Mouse (Mus musculus) cerebellum, postnatal 10 days (tissue): ENCODE measurements at regions not wholly inside any gene's neighbourhood (a gene's known extent, or its start where the extent isn't known, plus 50 kb on each side); places are given as distances from the start of the nearest gene placed in this dataset.
A peak's percentile ranks its signal among the peaks of the same experiment; 100 is the strongest.

Experiments used
- DNase-seq, 2 experiments: peaks; one replicate each; pipeline ENCODE4 v3.0.0; 2021; ENCODE audit warnings: mixed read lengths in 2 of 2

DNA sequence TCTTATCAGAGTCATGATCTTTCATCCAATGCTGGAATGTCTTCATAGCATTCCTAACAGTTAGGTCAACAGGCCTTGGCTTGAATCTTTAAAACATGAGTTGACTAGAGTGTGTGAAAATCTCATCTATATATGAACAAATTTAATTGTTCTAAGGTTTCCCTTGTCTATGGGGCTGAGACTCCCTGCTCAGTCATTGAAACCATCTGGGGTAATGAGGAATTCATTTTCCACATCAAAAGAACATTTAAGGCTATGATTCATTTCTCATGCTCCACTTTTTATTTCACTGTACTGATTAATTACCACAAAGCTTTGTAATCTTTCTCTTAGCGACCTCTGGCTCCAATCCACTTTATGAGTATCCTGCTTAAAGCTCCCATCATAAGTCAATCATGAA lies 94.7 kb upstream of the Sash1 start:
- DNase-seq = no peak

DNA sequence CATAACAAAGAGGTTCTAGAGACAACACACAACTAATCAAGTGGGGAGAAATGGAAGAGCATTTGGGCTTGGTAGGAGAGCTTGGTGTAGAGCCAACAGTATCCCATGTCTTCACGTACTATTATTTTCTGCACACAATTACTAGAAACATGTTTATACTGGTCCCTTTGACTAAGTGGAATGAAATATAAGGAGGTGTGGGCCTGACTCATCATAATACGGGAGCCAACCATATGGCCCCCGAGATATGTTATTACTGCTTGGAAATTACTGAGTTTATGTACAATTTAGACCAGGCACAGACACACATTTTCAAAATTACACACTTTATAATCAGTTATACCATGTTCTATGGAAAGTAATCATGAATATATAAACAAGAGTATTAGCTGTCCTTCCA lies 92.7 kb upstream of the Sash1 start:
- no peak for DNase-seq

DNA sequence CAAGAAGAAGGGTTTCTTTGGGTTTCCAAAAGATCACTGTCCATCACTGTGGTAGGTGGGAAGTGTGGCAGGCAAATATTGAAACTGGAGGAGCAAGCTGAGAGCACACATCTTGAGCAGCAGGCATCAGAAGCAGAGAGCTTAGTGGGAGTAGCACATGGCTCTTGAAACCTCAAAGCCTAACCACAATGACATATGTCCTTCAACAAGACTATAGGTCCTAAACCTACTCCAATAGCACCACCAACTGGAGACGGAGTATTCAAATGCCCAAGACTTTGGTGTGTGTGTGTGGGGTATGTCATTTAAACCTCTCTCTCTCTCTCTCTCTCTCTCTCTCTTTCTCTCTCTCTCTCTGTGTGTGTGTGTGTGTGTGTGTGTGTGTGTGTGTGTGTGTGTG lies 88.1 kb upstream of the Sash1 start:
- peak; percentile 23 to 30 for DNase-seq

DNA sequence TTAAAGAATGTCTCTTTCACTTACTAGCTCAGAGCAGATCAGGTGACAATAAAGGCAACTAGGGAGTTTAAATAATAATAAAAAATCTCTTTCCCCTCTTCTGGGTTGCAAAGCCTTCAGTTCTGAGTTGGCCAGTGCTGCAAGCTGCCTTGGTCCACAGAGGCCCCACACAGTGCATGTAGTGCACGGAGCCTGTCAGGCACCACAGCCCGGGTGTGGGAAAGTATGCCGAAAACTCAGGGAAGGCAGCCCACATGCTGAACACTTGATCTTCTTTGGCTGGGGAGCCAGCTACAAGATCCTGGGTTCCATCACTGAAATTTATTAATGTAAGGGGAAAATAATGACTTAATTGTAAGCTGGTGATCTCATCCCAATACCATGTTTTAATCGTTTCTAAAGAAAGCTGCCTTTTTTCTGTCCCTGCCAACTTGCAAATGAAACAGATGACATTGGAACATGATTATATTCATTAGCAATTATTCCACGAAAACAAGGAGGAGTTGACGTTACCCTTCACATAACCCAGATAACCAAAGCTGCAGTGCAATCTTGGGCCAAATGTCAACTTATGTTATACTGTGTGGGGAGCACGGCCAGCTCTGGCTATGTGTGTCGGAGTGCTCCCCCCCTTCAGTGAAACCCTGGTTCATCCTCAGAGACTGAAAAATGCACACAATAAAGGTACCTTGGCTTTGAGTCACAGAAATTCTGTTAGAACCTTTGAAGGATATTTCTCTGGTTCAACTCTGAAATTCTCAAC lies 87.1 kb upstream of the Sash1 start:
- DNase-seq = no peak

DNA sequence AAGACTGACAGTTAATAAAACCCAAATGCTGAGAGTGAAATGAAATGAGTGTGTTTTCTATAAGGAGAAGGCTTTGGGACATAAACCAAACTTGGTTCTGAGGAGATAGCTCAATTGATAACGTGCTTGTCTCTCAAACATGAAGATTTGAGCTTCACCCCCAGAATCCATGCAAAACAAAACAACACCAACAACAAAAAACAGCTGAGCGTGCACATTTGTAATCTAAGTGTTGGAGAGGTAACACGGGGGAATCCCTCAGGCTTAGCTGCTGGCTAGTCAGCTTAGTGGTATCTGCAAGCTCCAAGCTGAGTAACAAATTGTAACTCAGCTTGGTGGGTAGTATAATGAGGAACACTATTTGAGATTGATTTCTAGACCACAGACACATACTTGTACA lies 84.9 kb upstream of the Sash1 start:
- no peak for DNase-seq

DNA sequence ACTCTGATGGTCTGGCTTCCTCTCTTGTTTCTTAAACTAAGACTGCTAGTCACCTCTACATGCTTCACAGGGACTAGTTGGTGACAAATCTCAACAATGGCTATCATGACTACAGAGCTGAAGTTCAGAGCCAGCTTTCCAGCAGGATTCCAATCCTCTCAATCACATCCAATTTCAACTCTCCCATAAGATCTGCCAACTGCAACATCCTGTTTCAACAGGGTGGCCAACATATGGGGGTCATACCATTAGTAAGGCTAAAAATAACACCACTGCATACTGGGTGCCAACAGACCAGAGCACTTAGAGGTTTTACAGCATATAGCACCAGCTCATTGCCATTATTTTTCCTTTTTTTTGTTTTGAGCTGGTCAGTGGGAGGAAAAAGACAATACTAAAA lies 83.7 kb upstream of the Sash1 start:
- no peak for DNase-seq

DNA sequence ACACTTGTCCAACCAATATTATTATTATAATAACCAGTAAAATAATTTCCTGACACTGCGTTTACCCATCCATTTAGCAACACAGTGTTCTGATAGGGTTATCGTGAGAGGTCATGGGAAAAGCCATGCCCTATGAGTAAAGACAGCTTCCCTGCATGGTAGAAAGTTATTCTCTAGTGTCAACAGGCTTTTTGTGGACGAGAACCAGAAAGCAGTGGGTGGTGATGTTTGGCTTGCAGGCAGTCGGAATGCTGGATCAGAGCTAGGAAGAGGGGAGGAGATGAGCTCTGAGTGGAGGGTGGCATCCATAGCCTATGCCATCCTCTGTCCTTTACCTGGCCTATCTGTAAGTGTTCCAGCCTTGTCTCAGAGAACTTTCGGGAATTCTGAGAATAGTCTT lies 83.1 kb upstream of the Sash1 start:
- DNase-seq = peak in 1 of 2 experiments; percentile 40

DNA sequence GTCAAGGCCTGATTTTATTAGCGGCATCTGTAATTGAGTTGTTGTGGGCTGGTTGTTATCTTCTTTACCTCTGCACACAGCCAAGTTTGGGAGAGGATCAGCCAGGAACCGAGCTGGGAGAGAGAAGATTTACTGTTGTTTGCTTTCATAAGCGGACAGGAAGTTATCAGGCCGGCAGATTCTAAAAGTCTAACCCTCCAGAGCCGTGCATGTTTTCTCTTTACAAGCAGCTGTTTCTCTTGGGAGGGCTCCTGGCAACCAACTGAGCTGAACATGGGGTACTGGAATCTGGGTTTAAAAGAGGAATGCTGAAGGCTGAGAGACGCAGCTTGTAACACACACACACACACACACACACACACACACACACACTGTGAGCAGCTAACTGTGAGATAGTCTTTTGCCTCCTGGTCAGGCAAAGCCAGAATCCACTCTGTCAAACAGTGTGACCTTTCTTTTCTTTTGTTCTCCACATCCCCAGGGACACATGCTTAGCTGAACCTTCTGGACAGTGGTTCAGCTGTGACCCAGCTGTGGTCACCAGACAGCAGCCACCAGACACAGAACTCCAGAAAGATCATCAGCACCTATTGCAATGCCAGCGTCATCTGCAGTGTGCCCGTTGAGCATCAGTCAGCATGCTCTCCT lies 82.5 kb upstream of the Sash1 start:
- DNase-seq = no peak

DNA sequence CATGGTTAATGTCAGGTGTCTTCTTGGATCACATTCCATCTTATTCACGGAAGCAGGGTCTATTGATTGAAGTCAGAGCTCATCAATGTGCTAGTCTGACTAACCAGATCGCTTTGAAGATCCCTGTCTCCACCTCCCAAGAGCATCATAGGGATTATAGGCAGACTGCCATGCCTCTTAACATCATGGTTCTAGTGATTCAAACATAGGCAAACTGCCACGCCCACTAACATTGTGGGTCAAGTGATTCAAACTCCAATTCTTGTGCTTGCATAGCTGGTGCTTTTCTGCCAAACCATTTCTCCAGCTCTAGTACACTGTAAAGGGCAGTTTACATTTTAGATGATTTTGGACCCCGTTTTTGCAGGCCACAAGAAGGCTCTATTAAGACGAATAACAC lies 77.1 kb upstream of the Sash1 start:
- DNase-seq = no peak

DNA sequence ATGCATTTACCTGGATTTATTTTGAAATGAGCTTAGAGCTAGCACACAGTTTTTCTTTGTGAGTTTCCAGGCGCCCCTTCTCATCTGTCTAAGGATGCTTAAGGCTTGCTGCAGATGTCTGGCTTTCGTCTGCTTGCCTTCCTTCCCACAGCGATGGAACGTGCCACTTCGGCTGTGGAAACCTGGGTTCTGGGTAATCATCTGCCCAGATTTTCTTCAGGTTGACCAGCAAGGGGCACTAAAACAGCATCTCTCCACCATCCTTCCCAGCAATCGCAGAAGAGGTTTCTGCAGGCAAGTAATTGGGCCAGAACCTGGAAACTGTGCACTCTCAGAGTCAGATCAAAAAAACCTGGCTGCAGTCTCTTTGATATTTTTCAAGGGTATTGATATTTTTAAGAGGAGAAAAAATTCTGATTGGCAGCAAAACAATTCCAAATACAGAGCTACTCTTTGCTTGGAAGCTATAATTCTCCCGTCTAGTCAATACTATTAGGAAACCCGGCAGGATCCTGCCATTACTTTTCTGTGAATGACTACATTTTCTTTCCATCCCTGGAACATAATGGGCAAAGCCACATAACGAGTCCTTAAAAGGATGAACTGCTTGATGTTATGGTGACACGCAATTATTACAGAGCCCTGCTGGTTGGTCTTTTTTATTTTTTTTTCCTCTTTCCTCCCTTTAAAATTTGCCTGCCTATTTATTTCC lies 75.2 kb upstream of the Sash1 start:
- DNase-seq = no peak

DNA sequence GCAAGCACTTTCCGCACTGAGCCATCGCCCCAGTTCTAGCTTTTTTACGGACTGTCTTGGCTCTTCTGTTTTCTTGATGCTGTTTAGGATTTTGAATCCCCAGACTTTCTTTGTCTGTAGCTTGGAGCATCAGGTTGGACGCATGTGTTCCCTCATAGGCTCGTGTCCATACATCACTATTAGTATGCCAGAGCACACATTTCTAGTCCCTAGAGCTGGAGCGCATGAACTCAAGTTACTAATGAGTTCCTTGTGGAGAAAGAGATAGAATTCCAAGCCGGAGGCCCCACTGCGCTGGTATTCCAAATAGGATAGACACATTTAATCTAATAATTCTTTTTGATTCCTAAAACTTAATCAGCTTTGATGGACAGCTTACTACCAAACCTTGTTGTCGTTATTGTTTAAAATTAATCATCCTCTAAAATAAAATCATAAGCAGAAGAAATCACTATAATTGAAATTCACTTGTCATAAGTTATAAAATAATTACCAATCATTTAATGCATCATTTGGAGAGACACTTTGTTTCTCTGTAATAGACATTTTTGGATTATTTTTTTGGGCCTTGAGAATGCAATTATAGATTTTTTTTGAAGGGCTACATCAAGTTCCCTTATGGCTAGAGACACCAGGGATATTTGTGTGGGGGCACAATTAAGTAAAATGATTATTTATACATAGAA lies 74.5 kb upstream of the Sash1 start:
- DNase-seq = no peak

DNA sequence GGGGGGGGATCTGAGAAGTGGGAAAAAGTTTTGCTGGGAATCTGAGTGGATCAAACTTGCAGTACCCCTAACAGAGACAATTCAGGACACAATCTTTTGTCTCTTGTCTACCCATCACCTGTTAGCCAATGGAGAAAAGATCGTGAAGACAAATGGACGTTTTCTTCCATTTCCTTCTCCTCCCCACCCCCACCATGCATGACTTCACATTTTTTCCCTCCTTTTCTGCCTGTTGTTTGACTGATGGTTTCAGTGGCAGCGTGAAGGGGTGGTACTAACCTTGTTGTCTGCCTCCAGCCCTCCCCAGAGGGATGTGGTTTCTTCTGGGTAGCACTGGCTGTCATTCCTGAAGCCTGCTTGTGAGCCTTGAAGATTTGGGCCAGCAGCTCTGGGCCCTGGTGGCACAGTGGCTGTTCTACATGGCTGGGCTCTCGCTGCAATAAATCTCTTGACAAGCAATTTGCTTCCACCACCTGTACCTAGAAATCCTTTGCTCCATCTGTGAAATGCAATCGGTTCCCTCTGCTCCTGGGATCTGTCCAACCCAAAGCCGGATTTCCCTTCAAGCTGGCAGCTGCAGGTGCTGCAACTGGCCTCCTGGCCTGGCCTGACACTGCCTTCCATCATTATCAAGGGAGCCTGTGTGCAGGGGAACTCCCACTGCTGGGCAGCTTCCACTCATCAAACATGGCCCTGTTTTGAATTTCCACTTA lies 69.8 kb upstream of the Sash1 start:
- DNase-seq = peak; percentile 81 to 83

DNA sequence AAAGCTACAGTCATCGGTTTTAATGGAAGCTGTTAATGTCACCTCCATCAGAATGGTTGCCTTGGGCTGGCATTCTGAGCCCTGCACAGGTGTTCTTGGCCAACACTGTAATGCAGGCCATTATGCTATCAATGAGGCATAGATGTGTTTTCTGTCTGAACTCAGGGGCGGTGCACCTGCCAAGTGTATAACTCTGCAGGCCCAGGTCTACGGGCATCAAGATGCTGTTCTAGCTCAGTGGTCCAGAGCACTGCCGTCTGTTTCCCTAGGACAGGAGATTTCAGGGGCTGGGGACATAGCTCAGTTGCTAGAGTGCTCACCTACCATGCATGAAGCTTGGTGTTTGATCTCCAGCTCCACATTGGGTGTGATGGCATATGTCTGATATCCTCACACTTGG lies 68.1 kb upstream of the Sash1 start:
- DNase-seq = no peak

DNA sequence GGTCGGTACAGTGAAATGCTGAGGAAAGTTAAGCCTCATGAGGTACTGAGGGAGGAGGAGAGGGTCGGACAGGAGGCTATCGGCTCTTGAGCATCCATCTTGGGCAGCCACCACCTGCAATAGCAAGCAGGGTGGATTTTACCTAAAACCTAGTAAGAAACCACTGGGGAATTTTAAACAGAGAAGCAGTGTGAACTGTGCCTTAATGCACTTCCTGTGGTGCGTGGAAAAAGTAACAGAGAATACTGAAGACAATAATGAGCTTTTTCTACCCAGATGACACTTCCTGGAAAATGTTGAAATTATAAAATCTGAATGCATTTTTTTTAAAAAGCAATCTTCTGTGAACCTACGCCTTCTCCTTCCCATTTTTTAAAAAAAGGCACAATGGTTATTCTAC lies 67.1 kb upstream of the Sash1 start:
- DNase-seq = no peak

DNA sequence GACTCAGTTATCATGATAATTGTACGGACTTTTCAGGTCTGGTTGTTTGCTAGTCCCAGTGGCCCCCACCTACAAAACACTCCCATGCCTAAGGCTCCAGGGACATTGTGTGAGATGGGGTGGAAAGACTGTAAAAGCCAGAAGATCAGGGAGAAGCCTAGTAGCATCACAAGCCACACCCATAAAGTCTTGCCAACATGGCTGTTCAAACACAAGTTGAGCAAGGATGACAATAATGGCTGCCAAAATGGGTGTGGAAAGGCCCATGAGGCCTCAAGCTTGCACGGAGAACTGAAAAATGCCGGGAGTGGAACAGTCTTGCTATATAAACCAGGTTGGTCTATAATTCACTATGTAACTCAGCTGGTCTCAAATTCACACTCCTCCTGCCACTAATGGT lies 66.1 kb upstream of the Sash1 start:
- no peak for DNase-seq

DNA sequence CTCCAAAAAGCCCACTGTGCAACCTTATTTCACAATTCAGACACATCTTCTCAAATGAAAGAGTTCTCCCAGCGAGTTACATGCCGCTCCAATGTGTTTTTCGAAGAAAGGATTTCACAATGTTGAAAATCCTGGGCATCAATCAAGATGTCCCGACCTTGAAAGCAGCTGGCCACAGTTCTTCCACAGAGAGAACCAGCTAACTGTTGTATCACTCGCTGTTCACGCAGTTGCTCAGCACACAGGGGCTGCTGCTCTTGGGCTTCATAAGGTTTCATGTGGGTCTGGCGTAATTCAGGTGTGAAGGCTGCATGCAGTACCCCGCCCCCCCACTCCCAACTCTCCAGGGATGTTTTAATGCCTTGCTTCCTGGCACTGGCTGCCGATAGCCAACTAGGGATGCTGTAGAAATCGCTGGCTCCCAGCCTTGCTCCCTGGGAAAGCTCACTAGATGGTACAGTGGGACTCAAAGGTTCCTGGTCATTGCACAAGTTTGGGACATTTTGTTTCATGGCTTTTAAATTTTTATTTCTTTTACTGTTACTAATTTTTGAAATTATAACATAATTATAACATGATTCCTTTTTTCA lies 65.5 kb upstream of the Sash1 start:
- no peak for DNase-seq

DNA sequence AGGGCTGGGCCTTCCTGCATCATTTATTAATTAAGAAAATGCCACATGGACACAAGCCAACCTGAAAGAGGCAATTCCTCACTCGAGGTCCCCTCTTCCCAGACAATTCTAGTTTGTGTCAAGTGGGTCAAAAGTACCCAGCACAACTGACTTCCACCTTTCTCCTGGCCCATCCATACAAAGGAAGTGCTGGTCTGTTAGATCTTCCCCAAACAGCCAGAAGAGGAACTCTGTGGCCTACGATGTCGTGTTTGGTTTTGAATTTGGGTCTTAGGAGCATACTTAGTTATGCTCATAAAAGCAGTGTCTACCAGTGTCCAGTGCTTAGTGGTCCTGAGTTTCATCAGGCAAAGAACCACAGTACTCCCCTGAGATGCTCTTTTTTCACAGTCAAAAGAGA lies 62.4 kb upstream of the Sash1 start:
- no peak for DNase-seq

DNA sequence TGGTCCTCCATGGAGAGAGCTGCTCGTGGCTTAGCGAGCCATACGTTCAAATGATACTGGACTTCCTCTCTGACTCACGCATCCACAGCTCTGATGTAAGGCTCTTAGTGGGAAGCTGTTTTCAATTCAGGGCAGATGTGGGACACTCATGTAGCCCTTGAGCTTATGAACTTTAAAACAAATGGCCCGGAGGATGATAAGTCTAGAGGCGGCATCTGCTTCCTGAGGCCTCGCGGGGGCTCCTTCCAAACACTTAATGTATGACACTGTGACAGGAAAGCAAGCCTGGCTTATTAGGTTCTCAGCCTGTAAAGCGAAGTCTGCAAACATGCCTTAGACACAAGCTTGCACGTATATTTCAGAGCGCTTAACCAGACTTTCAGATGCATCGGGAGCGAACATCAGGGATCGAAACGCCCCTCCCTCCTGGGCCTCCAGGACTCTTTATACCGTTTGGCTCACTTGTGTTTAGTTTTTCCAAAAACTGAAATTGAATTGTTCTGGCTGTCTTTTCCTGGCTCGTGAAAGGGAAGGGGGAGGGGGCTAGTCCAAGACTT lies 59.4 kb upstream of the Sash1 start:
- no peak for DNase-seq

DNA sequence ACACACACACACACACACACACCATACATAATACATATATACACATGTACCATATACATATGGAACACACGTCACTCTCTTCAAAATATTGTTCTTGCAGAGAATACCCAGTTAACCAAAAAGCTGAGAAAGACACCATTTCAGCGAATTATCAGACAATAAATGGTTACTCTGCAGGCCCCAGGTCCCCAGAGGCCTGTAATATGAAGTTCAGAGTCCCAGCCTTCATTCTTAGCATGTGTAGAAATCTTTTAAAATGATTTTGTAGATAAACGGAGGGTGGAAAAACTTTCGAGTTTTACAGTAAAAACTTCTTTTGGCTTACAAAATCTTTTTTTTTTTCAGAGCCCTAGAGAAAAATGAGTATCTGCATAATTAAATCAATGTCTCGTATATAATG lies 58.7 kb upstream of the Sash1 start:
- DNase-seq = no peak

DNA sequence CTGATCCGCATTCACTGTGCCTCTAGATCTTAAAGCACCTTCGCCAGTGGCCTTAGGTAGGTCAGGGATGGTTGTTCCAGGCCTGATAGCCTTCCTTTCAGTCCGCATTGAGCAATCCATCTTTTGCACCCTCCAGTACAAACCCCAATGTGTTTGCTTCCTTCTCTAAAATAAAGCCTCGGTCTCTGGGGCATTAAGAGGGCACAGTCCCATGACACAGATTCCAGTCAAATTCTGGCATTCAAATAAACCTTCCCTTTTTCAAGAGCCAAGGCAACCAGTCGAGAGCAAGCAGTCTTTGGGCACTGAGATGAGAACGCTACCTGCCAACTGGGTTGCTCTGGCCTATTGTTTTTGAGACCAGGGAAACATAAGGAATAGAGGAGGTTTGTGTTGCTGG lies 57.8 kb upstream of the Sash1 start:
- DNase-seq = no peak

DNA sequence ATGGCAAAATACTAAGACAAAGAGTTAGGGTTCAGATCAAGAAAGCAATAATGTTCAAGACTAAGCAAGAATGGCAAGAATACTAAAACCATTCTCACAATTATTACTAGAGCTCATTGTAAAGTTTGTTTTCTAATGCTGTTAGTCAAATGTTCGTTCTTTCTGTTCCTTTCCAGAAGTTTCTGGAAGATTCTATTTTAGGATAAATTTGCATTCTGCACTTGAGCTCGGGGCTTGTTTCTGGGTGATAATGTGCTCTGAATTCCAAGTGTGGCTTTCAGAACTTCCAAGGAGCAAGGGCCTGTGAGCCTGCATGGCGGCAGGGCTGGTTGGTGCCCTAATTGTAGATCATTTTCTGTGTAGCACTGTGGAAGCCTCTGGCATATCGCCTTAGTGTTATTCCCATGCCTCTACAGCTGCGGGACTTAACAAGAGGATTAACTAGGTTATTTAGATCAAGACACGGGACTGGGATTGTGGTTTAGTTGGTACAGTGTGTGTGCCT lies 57.1 kb upstream of the Sash1 start:
- DNase-seq = no peak

DNA sequence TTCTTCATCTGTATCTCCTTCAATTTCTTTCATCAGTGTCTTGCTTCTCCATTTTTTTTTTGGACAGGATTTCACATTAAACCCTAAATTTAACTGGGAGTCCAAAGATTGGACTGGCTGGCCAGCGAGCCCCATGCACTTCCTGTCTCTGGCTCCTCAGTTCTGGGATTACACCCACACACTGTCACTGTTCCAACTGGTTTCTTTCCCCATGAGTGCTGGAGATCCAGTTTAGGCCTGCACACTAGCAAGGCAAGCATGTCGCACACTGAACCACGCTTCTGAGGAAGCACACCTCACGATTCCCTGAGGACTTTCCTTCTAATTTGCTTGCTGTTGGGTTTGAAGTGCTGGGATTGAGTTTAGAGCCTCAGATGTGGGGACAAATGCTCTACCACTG lies 50.5 kb upstream of the Sash1 start:
- no peak for DNase-seq
